Mouse (Mus musculus) myocyte (in vitro differentiated cells): ENCODE data around the gene Pam16.
"Not testable (repeated sequence)": the region's sequence is repeated elsewhere in the genome, so short reads cannot be mapped to it uniquely, and the experiment has no call there.

Experiments
- E2F4 ChIP-seq: IDR thresholded peaks from one replicate; pipeline ENCODE4 v1.6.1; 2011; ENCODE audit warnings: mild to moderate bottlenecking, control low read depth, moderate library complexity; ENCODE audit not compliant: insufficient read depth
- MAX ChIP-seq: IDR thresholded peaks from one replicate; pipeline ENCODE4 v1.6.1; 2011; ENCODE audit warnings: low read depth, mild to moderate bottlenecking, control low read depth
- MYOG ChIP-seq, 3 experiments: IDR thresholded peaks; one replicate each; pipeline ENCODE4 v1.6.1; 2011; ENCODE audit warnings: control low read depth in 2 of 3, low read depth in 2 of 3, mild to moderate bottlenecking in 2 of 3; ENCODE audit not compliant: insufficient read length in 2 of 3, control insufficient read depth in 1 of 3, insufficient read depth in 1 of 3
- POLR2A ChIP-seq: IDR thresholded peaks from one replicate; pipeline ENCODE4 v1.6.1; 2011; ENCODE audit warnings: low read depth, mild to moderate bottlenecking, control low read depth, moderate library complexity; ENCODE audit not compliant: insufficient read length
- TCF12 ChIP-seq: IDR thresholded peaks from one replicate; pipeline ENCODE4 v1.6.1; 2011; ENCODE audit warnings: mild to moderate bottlenecking, control low read depth; ENCODE audit not compliant: poor library complexity, insufficient read depth, severe bottlenecking

- not testable (repeated sequence) for TF ChIP-seq POLR2A; E2F4; MYOG (IDR thresholded peaks at IDR 0.05; ENCODE audit: control insufficient read depth in 1 of 3, insufficient read depth in 1 of 3, insufficient read length in 2 of 3, low read depth in 2 of 3); MAX; TCF12
These were observed 43.6 kb downstream of the Pam16 start for GRCm38 (mm10) chr16:4581179-4581578.
